Mouse (Mus musculus): ENCODE results near the gene Sgms1. TPM values are rescaled to one million over a fixed set of nuclear protein-coding genes. Genes with fewer than 3 reads are reported as not detected.

Gene Sgms1
- polyA plus RNA-seq, 1 experiment: 40.7 TPM

- peaks cover 18% of the 10 kb centered on the region for H3K4me1 ChIP-seq (ENCODE audit: control insufficient read depth, insufficient read depth, low read length)
- no peaks in the 10 kb centered on the region for H3K27me3 ChIP-seq (replicated peaks; ENCODE audit: control insufficient read depth, insufficient read depth, low read length)
- no peaks in the 10 kb centered on the region for H3K36me3 ChIP-seq (ENCODE audit: control insufficient read depth, insufficient read depth, low read length)
- no peak overlapping the region for H3K4me3 ChIP-seq (ENCODE audit: insufficient read depth, low read depth, low read length)
- H3K27ac ChIP-seq (ENCODE audit: insufficient read depth, low read depth, low read length): no peak overlapping the region; the same call in 1 of the 2 replicates
- WGBS: 80% methylated on average over 6 of the region's 6 CpGs
- TF ChIP-seq POLR2A (IDR thresholded peaks at IDR 0.05; ENCODE audit: low read depth, low read length) (no peak), CTCF (conservative IDR thresholded peaks at IDR 0.05; ENCODE audit: insufficient read depth, insufficient read length, low read depth, low read length) (no peak)
- DNase-seq: no peak
Measured at GRCm38 (mm10) chr19:32269844-32270176, 119.7 kb downstream of the Sgms1 start.

DNA sequence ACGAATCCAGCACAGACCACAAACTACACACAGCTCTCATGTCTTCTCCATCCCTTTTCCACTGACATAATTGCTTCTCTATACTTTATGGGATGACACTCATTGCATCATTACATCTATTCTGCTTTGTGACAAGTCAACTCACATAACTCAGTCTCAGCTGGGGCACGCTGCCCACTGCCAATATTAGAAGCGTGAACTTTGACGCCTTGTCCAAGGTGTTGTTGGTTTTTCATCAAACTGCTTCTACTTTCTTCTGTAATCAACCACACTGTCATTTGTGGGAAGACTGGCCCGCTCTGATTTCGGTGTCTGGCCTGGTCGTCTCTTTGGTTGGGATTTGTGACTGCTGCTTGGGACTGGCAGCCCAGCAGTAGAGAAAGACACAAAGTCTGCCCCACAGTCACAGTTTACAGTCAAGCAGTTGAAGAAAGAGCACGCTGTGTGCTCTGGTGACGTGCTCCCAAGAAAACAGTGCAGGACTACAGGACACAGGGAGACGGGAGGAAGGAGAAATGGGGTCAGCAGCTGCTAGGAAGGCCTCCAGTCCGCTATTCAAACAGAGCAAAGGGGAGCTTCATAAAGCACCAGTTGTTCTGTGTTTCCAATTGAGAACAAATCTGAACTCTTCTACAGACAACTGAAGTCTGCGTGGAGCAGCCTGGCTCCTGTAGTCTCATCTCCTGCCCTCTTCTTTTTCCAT lies 120.2 kb downstream of the Sgms1 start:
- no peaks in the 10 kb centered on the region for H3K27me3 ChIP-seq (replicated peaks; ENCODE audit: control insufficient read depth, insufficient read depth, low read length)
- H3K27ac ChIP-seq (ENCODE audit: insufficient read depth, low read depth, low read length): peak overlapping the region; percentile 44; the same call in 1 of the 2 replicates
- DNase-seq: peak; percentile 63
- peaks cover 15% of the 10 kb centered on the region for H3K4me1 ChIP-seq (ENCODE audit: control insufficient read depth, insufficient read depth, low read length)
- whole genome bisulfite sequencing: 76% methylated on average over 12 of the region's 12 CpGs
- H3K4me3 ChIP-seq (ENCODE audit: insufficient read depth, low read depth, low read length): no peak overlapping the region
- no peak for TF ChIP-seq CTCF (conservative IDR thresholded peaks at IDR 0.05; ENCODE audit: insufficient read depth, insufficient read length, low read depth, low read length)
- TF ChIP-seq POLR2A (IDR thresholded peaks at IDR 0.05; ENCODE audit: low read depth, low read length): no peak
- no peaks in the 10 kb centered on the region for H3K36me3 ChIP-seq (ENCODE audit: control insufficient read depth, insufficient read depth, low read length)

DNA sequence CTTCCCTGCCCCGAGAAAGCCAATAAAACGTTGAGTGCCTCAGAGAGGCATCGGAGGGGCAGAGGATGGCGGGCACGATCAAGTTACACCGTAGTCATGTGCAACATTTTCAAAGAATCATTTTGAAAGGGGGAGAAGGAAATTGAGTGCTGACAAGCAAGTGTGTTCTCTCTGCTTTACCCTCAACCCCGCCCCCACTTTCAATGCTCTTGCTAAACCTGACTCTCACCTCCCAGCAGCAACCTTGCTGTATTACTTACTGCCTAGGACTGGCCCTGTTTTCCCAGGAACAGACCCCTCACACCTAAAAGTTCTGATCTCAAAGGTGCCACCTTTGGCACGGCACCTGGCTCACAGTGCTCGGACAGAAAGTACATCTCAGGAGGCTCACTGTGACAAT lies 121.0 kb downstream of the Sgms1 start:
- Histone ChIP-seq H3K27ac (ENCODE audit: insufficient read depth, low read depth, low read length) (no peak overlapping the region), H3K27me3 (replicated peaks; ENCODE audit: control insufficient read depth, insufficient read depth, low read length) (no peaks in the 10 kb centered on the region), H3K36me3 (ENCODE audit: control insufficient read depth, insufficient read depth, low read length) (no peaks in the 10 kb centered on the region), H3K4me3 (ENCODE audit: insufficient read depth, low read depth, low read length) (no peak overlapping the region), H3K4me1 (ENCODE audit: control insufficient read depth, insufficient read depth, low read length) (peaks cover 13% of the 10 kb centered on the region; the same call in 1 of the 2 replicates)
- TF ChIP-seq CTCF (conservative IDR thresholded peaks at IDR 0.05; ENCODE audit: insufficient read depth, insufficient read length, low read depth, low read length) (no peak), POLR2A (IDR thresholded peaks at IDR 0.05; ENCODE audit: low read depth, low read length) (no peak)
- DNase-seq: no peak
- WGBS: 58% methylated on average over 9 of the region's 9 CpGs

DNA sequence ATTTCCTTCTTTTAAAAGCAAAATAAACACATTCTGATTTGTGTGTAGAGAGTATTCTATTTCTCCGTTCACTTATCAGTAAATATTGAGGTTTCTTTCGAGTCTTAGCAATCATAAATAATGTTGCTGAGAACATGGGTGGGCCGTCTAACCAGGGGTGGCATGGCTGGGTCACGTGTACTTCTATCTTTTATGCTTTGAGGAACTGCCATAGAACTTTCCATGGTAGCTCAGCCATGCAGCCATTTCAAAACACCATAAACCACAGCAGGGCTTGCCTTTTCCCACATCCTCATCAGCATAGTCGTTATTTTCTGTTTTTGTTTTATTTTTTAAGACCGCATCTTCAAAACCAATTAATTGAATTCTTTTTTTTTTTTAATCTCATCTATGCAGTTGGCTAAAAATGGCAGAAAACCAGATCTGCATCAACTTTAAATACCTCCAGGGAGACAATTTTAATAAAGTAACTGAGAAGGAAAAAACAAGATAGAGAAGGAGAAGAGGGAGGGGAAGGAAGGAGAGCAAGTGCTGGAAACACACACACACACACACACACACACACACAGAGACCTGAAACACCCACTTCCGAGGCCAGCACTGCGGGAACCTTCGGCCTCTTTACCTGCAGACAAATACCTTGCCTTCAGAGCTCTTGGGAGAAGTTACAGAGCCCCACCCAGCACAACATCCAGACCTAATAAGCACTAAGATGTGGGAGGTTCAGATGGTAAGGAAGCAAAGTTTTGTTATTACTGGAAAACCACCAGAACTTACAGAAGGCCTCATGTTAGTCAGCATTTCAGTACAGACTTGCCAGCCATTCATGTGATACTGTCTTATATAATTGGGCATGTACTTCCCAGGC lies 122.9 kb downstream of the Sgms1 start:
- Histone ChIP-seq H3K27ac (ENCODE audit: insufficient read depth, low read depth, low read length) (peak overlapping the region; percentile 35; the same call in 1 of the 2 replicates), H3K4me1 (ENCODE audit: control insufficient read depth, insufficient read depth, low read length) (peaks cover 13% of the 10 kb centered on the region; the same call in 1 of the 2 replicates), H3K4me3 (ENCODE audit: insufficient read depth, low read depth, low read length) (no peak overlapping the region), H3K27me3 (replicated peaks; ENCODE audit: control insufficient read depth, insufficient read depth, low read length) (no peaks in the 10 kb centered on the region), H3K36me3 (ENCODE audit: control insufficient read depth, insufficient read depth, low read length) (no peaks in the 10 kb centered on the region)
- TF ChIP-seq POLR2A (IDR thresholded peaks at IDR 0.05; ENCODE audit: low read depth, low read length) (no peak), CTCF (conservative IDR thresholded peaks at IDR 0.05; ENCODE audit: insufficient read depth, insufficient read length, low read depth, low read length) (no peak)
- DNase-seq: no peak
- WGBS: 53% methylated on average over 9 of the region's 9 CpGs

DNA sequence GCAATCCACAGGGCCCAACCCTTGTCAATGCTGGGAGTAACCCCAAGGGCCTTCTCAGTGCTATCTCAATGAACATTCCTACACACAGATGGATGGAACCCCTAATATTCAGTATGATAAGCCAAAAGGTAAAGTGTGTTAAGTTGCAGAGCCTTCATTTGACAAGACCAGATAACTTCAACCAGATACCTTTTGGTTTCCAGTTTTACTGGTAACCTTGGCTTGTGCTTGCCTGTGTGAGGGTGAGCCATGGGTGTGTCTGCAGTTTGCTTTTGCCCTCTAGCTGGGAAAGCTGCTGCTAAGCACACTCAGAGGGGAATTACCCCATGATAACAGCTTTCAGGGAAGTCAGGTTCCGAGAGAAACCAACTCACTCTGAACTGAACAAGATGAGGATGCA lies 125.8 kb downstream of the Sgms1 start:
- no peak for TF ChIP-seq CTCF (conservative IDR thresholded peaks at IDR 0.05; ENCODE audit: insufficient read depth, insufficient read length, low read depth, low read length)
- TF ChIP-seq POLR2A (IDR thresholded peaks at IDR 0.05; ENCODE audit: low read depth, low read length): no peak
- WGBS: 63% methylated on average over 1 of the region's 1 CpGs
- H3K36me3 ChIP-seq (ENCODE audit: control insufficient read depth, insufficient read depth, low read length): no peaks in the 10 kb centered on the region
- H3K27me3 ChIP-seq (replicated peaks; ENCODE audit: control insufficient read depth, insufficient read depth, low read length): no peaks in the 10 kb centered on the region
- no peak for DNase-seq
- H3K4me3 ChIP-seq (ENCODE audit: insufficient read depth, low read depth, low read length): no peak overlapping the region
- peaks cover 21% of the 10 kb centered on the region for H3K4me1 ChIP-seq (ENCODE audit: control insufficient read depth, insufficient read depth, low read length)
- peak overlapping the region; percentile 75; the same call in 1 of the 2 replicates for H3K27ac ChIP-seq (ENCODE audit: insufficient read depth, low read depth, low read length)

DNA sequence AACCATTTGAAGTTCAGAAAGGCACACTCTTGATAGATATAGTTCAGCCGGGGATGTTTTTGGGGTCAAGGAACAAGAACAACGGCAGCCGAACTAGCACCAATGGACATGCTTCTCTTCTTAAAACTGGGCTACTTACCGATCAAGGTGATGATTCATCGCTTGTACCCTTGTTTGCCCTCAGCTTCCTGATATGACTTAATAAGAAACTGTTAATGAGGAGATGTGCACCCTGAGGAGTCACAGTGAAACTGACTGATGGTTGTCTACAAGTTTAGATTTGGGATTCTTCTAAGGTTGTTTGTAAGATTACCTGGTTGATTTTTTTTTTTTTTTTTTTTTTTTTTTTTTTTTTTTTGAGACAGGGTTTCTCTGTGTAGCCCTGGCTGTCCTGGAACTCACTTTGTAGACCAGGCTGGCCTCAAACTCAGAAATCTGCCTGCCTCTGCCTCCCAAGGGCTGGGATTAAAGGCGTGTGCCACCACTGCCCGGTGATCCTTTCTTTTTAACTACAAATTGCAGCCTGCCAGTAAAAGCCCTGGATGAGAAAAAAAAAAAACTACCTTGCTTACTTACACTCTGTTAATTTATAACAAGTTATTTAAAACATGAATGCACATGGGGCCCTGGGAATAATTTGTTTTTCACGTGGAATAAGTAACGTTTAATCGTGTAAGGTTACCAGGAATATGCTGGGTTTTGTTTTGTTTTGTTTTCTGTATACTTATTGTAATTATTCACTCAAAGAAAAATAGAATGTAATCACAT lies 126.5 kb downstream of the Sgms1 start:
- no peak overlapping the region for H3K4me3 ChIP-seq (ENCODE audit: insufficient read depth, low read depth, low read length)
- peaks cover 22% of the 10 kb centered on the region for H3K4me1 ChIP-seq (ENCODE audit: control insufficient read depth, insufficient read depth, low read length)
- H3K27ac ChIP-seq (ENCODE audit: insufficient read depth, low read depth, low read length): 0 out of 2 replicates have a peak overlapping the region, but pooled peaks have one; percentile 55
- 54% methylated on average over 10 of the region's 10 CpGs for WGBS
- no peaks in the 10 kb centered on the region for H3K27me3 ChIP-seq (replicated peaks; ENCODE audit: control insufficient read depth, insufficient read depth, low read length)
- peak; percentile 71 for DNase-seq
- no peak for TF ChIP-seq POLR2A (IDR thresholded peaks at IDR 0.05; ENCODE audit: low read depth, low read length)
- no peak for TF ChIP-seq CTCF (conservative IDR thresholded peaks at IDR 0.05; ENCODE audit: insufficient read depth, insufficient read length, low read depth, low read length)
- no peaks in the 10 kb centered on the region for H3K36me3 ChIP-seq (ENCODE audit: control insufficient read depth, insufficient read depth, low read length)
